Comparison of ENCODE assay signal across 26 mouse cellular contexts in the genomic region with DNA sequence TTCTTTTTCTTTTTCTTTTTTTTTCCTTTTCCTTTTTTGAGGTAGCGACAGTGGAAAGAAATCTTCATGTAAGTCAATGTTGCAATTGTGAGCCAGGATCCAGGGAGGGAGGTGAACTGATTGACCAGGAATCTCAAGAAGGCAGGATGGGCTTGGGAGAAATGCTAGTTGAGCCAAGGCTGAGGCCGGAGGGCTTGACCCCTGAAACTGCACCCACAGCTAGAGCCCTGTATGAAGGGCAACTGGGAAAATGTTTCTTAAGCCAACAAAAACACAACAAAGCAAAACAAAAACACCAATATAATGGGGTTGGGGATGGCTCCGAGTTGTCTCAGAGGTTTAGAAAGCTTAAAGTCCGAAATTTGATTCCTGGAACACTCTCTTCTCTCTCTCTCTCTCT. TPM values are rescaled to one million over a fixed set of nuclear protein-coding genes. Genes with fewer than 3 reads are reported as not detected.
DNase-seq lines count a peak whose midpoint lies in the region; TF ChIP-seq lines count a peak whose summit lies in the region.
"Had no signal": no experiment of that assay in that cellular context is flagged by ENCODE, and none has a peak within 500 bp of the region (broad histone marks: within the 10 kb centered on the region; RNA-seq: fewer than 3 reads in every experiment).

No protein-coding gene starts in this region.

- no peak for TF ChIP-seq CTCF in layer of hippocampus, adult 2 months (conservative IDR thresholded peaks at IDR 0.05)

- DNase-seq in kidney, adult 11 months, result peak; percentile 40
- no peak for DNase-seq in kidney, postnatal 10 days
- DNase-seq in layer of hippocampus, adult 2 months (ENCODE audit: low spot score in 2 of 2), result no peak
- no peak for DNase-seq in layer of hippocampus, postnatal 25 days (ENCODE audit: extremely low spot score in 1 of 2, low spot score in 1 of 2)
- DNase-seq in adipocyte (ENCODE audit: low spot score), result peak; percentile 41
- DNase-seq in kidney, postnatal 25 days, result peak; percentile 41 to 68
- DNase-seq in neural tube, embryonic 10.5 days (ENCODE audit: extremely low spot score, low spot score), result no peak
- DNase-seq: adrenal gland, postnatal 10 days; B cell, adult 2 months; cerebellum, adult 8-10 months; cerebellum, postnatal 25 days; gastrocnemius, postnatal 10 days; heart, postnatal 10 days; liver, embryonic 13.5 days; right cerebral cortex, adult 18-20 months; spleen, adult 18-20 months; thymus, postnatal 14 days had no signal

- H3K27ac ChIP-seq in layer of hippocampus, adult 2 months, result peak overlapping the region; percentile 28; the same call in 1 of the 2 replicates
- H3K27ac ChIP-seq: embryonic facial prominence, embryonic 10.5 days; embryonic facial prominence, embryonic 15.5 days; forebrain, embryonic 13.5 days; heart, embryonic 13.5 days; left cerebral cortex, adult 2 months; limb, embryonic 13.5 days; liver, embryonic 13.5 days; midbrain, embryonic 15.5 days; neural tube, embryonic 12.5 days had no signal

- no peak overlapping the region for H3K4me3 ChIP-seq in layer of hippocampus, adult 2 months
- H3K4me3 ChIP-seq: embryonic facial prominence, embryonic 10.5 days; embryonic facial prominence, embryonic 15.5 days; forebrain, embryonic 13.5 days; heart, embryonic 13.5 days; left cerebral cortex, adult 2 months; limb, embryonic 13.5 days; liver, embryonic 13.5 days; midbrain, embryonic 15.5 days; neural tube, embryonic 12.5 days had no signal

RNA-seq across cellular contexts. Expression of a gene that starts 47.7 kb away (rescaled TPM):
- 10 to 100 TPM; 13.9 to 14.8 TPM for total RNA-seq in layer of hippocampus, adult 2 months (2021)
- total RNA-seq in layer of hippocampus, postnatal 25 days (2021), result 10 to 100 TPM; 11.1 to 14.1 TPM
- total RNA-seq: hematopoietic stem cell, adult 5-6 weeks had no signal

Comparison
In these comparisons a context has a peak if more than half of its experiments do, and no peak if none do; other contexts are left out.
1. DNase-seq: peak in kidney, adult 11 months (single experiment), adipocyte (single experiment) and kidney, postnatal 25 days (2 of 2); none in kidney, postnatal 10 days (single experiment), layer of hippocampus, adult 2 months (0 of 2), layer of hippocampus, postnatal 25 days (0 of 2) and neural tube, embryonic 10.5 days (single experiment).